Mouse (Mus musculus) heart, postnatal 25 days (tissue): Measurements from ENCODE around the gene Slc11a2. TPM values are rescaled to one million over a fixed set of nuclear protein-coding genes. Genes with fewer than 3 reads are reported as not detected.
"Not testable (repeated sequence)": the region's sequence is repeated elsewhere in the genome, so short reads cannot be mapped to it uniquely, and the experiment has no call there.

Experiments
- DNase-seq: peaks from one replicate; pipeline ENCODE4 v3.0.0; 2022; ENCODE audit warnings: low spot score
- intact Hi-C: fragments of 180-260 bp; cut with DNase I; formaldehyde crosslinking; loops from one replicate; pipeline ENCODE4 v1.15.1; 2025
- total RNA-seq, 2 experiments: library from RNA; stranded (reverse); gene quantifications; 2 replicates each; pipeline ENCODE4 v1.2.3; 2021

The Slc11a2 gene
- total RNA-seq, 2 experiments from 2014 or later: 52.6 to 56.9 TPM

GRCm38 (mm10) chr15:100375066-100375465 lies 49.8 kb downstream of the Slc11a2 start:
- intact Hi-C loops: loop anchor here (2.0 to 10.0 kb wide), 2 partner anchors 60 to 112 kb away; no protein-coding TSS in a partner anchor
- DNase-seq: no peak

- no peak for DNase-seq
- intact Hi-C loops: no loop called here
Observed at GRCm38 (mm10) chr15:100367119-100367518, 57.8 kb downstream of the Slc11a2 start.

- intact Hi-C loops: not testable (repeated sequence)
Observed at GRCm38 (mm10) chr15:100365967-100366366, 58.9 kb downstream of the Slc11a2 start.

GRCm38 (mm10) chr15:100364242-100364641 lies 60.6 kb downstream of the Slc11a2 start, which contains the start of gene Higd1c:
TSS of gene Higd1c (plus strand) at chr15:100364542.
- intact Hi-C loops: no loop called here

More at GRCm38 (mm10) chr15:100365967-100366366, 58.9 kb downstream of the Slc11a2 start:
- DNase-seq: not testable (repeated sequence)

GRCm38 (mm10) chr15:100355876-100356275 lies 69.0 kb downstream of the Slc11a2 start:
- no peak for DNase-seq
- intact Hi-C loops: no loop called here

More at GRCm38 (mm10) chr15:100364242-100364641, 60.6 kb downstream of the Slc11a2 start, which contains the start of gene Higd1c:
- no peak for DNase-seq

- intact Hi-C loops, DNase-seq: not testable (repeated sequence)
Observed at GRCm38 (mm10) chr15:100353399-100353798, 71.5 kb downstream of the Slc11a2 start.

- intact Hi-C loops: no loop called here
Observed at GRCm38 (mm10) chr15:100352711-100353250, 72.1 kb downstream of the Slc11a2 start, which contains the start of the genes Methig1 and Mettl7a2. TSS of gene Methig1 (plus strand) at chr15:100353149. TSS of gene Mettl7a2 (plus strand) at chr15:100353200.

GRCm38 (mm10) chr15:100351501-100352060 lies 73.3 kb downstream of the Slc11a2 start:
- intact Hi-C loops: no loop called here
- DNase-seq: no peak

More at GRCm38 (mm10) chr15:100352711-100353250, 72.1 kb downstream of the Slc11a2 start, which contains the start of the genes Methig1 and Mettl7a2:
- no peak for DNase-seq

GRCm38 (mm10) chr15:100349496-100349895 lies 75.4 kb downstream of the Slc11a2 start:
- DNase-seq: no peak
- intact Hi-C loops: no loop called here

GRCm38 (mm10) chr15:100346761-100347160 lies 78.1 kb downstream of the Slc11a2 start:
- no peak for DNase-seq
- intact Hi-C loops: no loop called here

- intact Hi-C loops: no loop called here
- no peak for DNase-seq
Observed at GRCm38 (mm10) chr15:100345484-100345883, 79.4 kb downstream of the Slc11a2 start.

- intact Hi-C loops, DNase-seq: not testable (repeated sequence)
Observed at GRCm38 (mm10) chr15:100341314-100341980, 83.4 kb downstream of the Slc11a2 start.

Other genes with a start within 250 kb of the Slc11a2 start
- 10 to 100 TPM; 46.0 to 51.8 TPM for gene Atf1, start 197.3 kb downstream of the Slc11a2 start, total RNA-seq
- gene Tmprss12, start 144.2 kb downstream of the Slc11a2 start, total RNA-seq: not detected
- gene Mettl7a1, start 120.9 kb downstream of the Slc11a2 start, total RNA-seq: 10 to 100 TPM; 46.8 to 52.7 TPM
- gene Mettl7a3, start 90.1 kb downstream of the Slc11a2 start, total RNA-seq: under 1 TPM in 1 of 2 experiments, not detected in 1; 0.16 TPM
- gene Methig1, start 71.9 kb downstream of the Slc11a2 start, total RNA-seq: not detected
- 1 to 10 TPM; 1.1 to 1.2 TPM for gene Mettl7a2, start 71.9 kb downstream of the Slc11a2 start, total RNA-seq
- not detected for gene Higd1c, start 60.5 kb downstream of the Slc11a2 start, total RNA-seq
- gene Gm5475, start 2.9 kb downstream of the Slc11a2 start, total RNA-seq: not detected
- 10 to 100 TPM; 13.6 to 14.6 TPM for gene Letmd1, start 44.0 kb upstream of the Slc11a2 start, total RNA-seq
- gene Csrnp2, start 70.4 kb upstream of the Slc11a2 start, total RNA-seq: 1 to 10 TPM; 2.5 to 2.9 TPM
- gene Tfcp2, start 126.9 kb upstream of the Slc11a2 start, total RNA-seq: 10 to 100 TPM; 12.6 to 13.3 TPM
- 10 to 100 TPM; 10.5 to 10.9 TPM for gene Pou6f1, start 174.9 kb upstream of the Slc11a2 start, total RNA-seq
- 100 to 1,000 TPM; 145 to 156 TPM for gene Dazap2, start 190.3 kb upstream of the Slc11a2 start, total RNA-seq
- gene Smagp, start 211.9 kb upstream of the Slc11a2 start, total RNA-seq: 10 to 100 TPM; 13.7 to 15.5 TPM
- gene Bin2, start 244.5 kb upstream of the Slc11a2 start, total RNA-seq: 1 to 10 TPM; 1.2 to 1.7 TPM